ENCODE assay signal across 8 mouse cellular contexts in the genomic region with DNA sequence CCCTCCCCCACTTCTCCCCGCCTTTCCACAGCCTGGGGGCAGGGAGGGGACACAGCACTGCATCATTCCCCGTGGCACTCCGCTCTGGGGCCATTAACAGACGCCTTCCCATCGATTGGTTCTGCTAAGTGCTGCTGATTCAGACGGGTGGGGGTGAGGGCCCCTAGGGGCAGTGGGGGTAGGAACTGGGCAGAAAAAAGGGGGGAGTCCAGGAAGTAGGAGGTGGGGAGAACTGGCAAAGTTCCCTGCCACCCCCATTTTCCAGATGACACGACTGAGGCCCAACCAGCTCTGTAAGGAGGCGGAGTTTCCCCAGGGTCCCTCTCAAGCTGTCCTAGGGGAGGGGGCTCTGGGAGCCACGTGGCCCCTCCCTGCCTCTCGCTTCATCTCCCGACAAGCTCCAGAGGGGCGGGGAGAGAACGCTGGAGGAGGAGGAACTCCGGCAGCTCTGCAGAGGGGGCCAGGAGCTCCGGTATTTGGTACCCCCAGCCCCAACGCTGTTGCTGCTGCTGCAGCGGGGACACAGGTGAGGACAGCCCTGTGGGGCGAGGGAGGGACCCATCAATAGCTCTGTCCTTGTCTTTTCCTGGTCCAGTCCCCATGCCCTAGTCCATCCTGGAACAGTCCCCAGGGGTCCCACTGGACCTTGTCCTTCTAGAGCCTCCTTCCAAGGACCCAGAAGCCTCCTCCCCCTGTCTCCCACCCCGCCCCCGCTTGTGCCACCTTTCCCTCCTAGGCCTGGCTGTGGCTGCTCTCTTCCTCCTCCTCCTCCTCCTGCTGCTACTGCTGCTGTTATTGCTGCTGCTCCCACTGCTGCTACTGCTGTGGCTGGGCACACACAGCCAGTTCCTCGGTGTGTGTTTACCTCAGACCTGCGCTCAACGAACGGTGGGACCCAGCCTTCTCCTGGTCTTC. TPM values are rescaled to one million over a fixed set of nuclear protein-coding genes. Genes with fewer than 3 reads are reported as not detected.
DNase-seq lines count a peak whose midpoint lies in the region; ATAC-seq and TF ChIP-seq lines count a peak whose summit lies in the region.

A gene (plus strand): TSS at position 425 of the 915 bp plus-strand sequence.

- peak; percentile 18 for DNase-seq in lung, postnatal 0 days (ENCODE audit: low spot score)
- no peak for DNase-seq in lung, postnatal 14 days
- peak; percentile 41 for DNase-seq in embryo, embryonic 10 days (ENCODE audit: low spot score)
- peak; percentile 45 for DNase-seq in gastrocnemius, postnatal 14 days
- DNase-seq in kidney, postnatal 10 days: peak; percentile 54
- peak; percentile 41 for DNase-seq in right cerebral cortex, postnatal 25 days

- H3K36me3 ChIP-seq in lung, postnatal 0 days (ENCODE audit: insufficient read depth, low read length): no peaks in the 10 kb centered on the region
- peaks cover 28% of the 10 kb centered on the region for H3K36me3 ChIP-seq in liver, embryonic 12.5 days

- H3K9me3 ChIP-seq in lung, postnatal 0 days (ENCODE audit: low read length): no peaks in the 10 kb centered on the region
- no peaks in the 10 kb centered on the region for H3K9me3 ChIP-seq in liver, embryonic 12.5 days (replicated peaks)

- no peak for TF ChIP-seq CTCF in lung, postnatal 0 days (IDR thresholded peaks at IDR 0.05)

- H3K27me3 ChIP-seq in lung, postnatal 0 days (replicated peaks; ENCODE audit: insufficient read depth, low read length): no peaks in the 10 kb centered on the region
- H3K27me3 ChIP-seq in liver, embryonic 12.5 days (replicated peaks): no peaks in the 10 kb centered on the region

- peak; percentile 62 for ATAC-seq in lung, postnatal 0 days
- ATAC-seq in liver, embryonic 12.5 days: peak; percentile 27; the same call in 1 of the 2 replicates
- ATAC-seq in inflammation-experienced regulatory T-cells, adult 6 months: no peak

- H3K4me2 ChIP-seq in lung, postnatal 0 days (replicated peaks; ENCODE audit: low read depth, low read length): peak within 1 kb of the TSS; percentile 53
- peak within 1 kb of the TSS; percentile 66 for H3K4me2 ChIP-seq in liver, embryonic 12.5 days

- H3K27ac ChIP-seq in lung, postnatal 0 days (ENCODE audit: low read length): no peak within 1 kb of the TSS
- no peak within 1 kb of the TSS for H3K27ac ChIP-seq in liver, embryonic 12.5 days

- H3K4me3 ChIP-seq in lung, postnatal 0 days (ENCODE audit: low read depth, low read length): peak within 1 kb of the TSS; percentile 14
- H3K4me3 ChIP-seq in liver, embryonic 12.5 days: peak within 1 kb of the TSS; percentile 38

- 20% methylated on average over 14 of the region's 24 CpGs for WGBS in lung, postnatal 0 days
- WGBS in liver, embryonic 12.5 days (ENCODE audit: insufficient replicate concordance): 9% methylated on average over 17 of the region's 24 CpGs

- intact Hi-C loops in gastrocnemius, postnatal 14 days (cut with DNase I; ENCODE audit: low total_unique reads): no loop called here

- TF ChIP-seq EP300 in lung, postnatal 0 days (IDR thresholded peaks at IDR 0.05): no peak

- H3K9ac ChIP-seq in lung, postnatal 0 days (replicated peaks; ENCODE audit: low read depth): no peak within 1 kb of the TSS
- H3K9ac ChIP-seq in liver, embryonic 12.5 days: no peak within 1 kb of the TSS

- H3K4me1 ChIP-seq in lung, postnatal 0 days (ENCODE audit: insufficient read depth, low read depth, low read length): no peaks in the 10 kb centered on the region
- peaks cover 9% of the 10 kb centered on the region for H3K4me1 ChIP-seq in liver, embryonic 12.5 days

RNA-seq across cellular contexts. Expression of the gene that starts here (rescaled TPM):
- polyA plus RNA-seq in lung, postnatal 0 days (2015; fragmentation: Nextera tagmentation; extraction: Ambion mirVana): 0.30 and 0.41 TPM in 2 replicates
- total RNA-seq in gastrocnemius, postnatal 14 days (2021): under 1 TPM; 0.66 to 0.68 TPM
- polyA plus RNA-seq in liver, embryonic 12.5 days (2016; fragmentation: Nextera tagmentation; extraction: Ambion mirVana): 0.37 and 0.38 TPM in 2 replicates
- 1 to 10 TPM in 1 of 3 experiments, under 1 TPM in 2; 0.43 to 1.1 (median 0.50) TPM for polyA plus RNA-seq in inflammation-experienced regulatory T-cells, adult 6 months (2017; shearing (Covaris generic))

Comparison
In these comparisons a context has a peak if more than half of its experiments do, and no peak if none do; other contexts are left out.
1. Peak in DNase-seq, ATAC-seq, H3K4me3 ChIP-seq and H3K4me2 ChIP-seq in lung, postnatal 0 days; RNA of the gene not detected or under 1 TPM.
2. Peak in DNase-seq in gastrocnemius, postnatal 14 days; RNA of the gene not detected or under 1 TPM.
3. Peak in ATAC-seq, H3K4me3 ChIP-seq and H3K4me2 ChIP-seq in liver, embryonic 12.5 days; RNA of the gene not detected or under 1 TPM.